Mouse (Mus musculus) brown adipose tissue, adult 24 weeks (tissue): ENCODE measurements around the gene Dnase1l2. TPM values are rescaled to one million over a fixed set of nuclear protein-coding genes. Genes with fewer than 3 reads are reported as not detected.

Source experiments
- polyA plus RNA-seq: library from polyadenylated mRNA; stranded (reverse); fragments of >200 nt; gene quantifications from 2 replicates; pipeline ENCODE4 v1.2.4, GENCODE M21; 2012; ENCODE audit not compliant: missing spikeins, insufficient read depth, insufficient read length

The Dnase1l2 gene
- polyA plus RNA-seq, 1 experiment = not detected

Other genes starting within 250 kb of the Dnase1l2 start
- 2.7 and 7.0 TPM in 2 replicates for gene Tbc1d24, start 237.5 kb downstream of the Dnase1l2 start, polyA plus RNA-seq
- 0.52 and 1.6 TPM in 2 replicates for gene Ntn3, start 233.6 kb downstream of the Dnase1l2 start, polyA plus RNA-seq
- 2.2 and 4.2 TPM in 2 replicates for gene Tedc2, start 222.3 kb downstream of the Dnase1l2 start, polyA plus RNA-seq
- gene Ccnf, start 191.6 kb downstream of the Dnase1l2 start, polyA plus RNA-seq = 0.79 TPM in 1 of 2 replicates, not detected in the other
- gene Abca17, start 92.0 kb downstream of the Dnase1l2 start, polyA plus RNA-seq = not detected in 2 replicates
- gene Abca3, start 91.2 kb downstream of the Dnase1l2 start, polyA plus RNA-seq = 6.7 and 8.3 TPM in 2 replicates
- 44.3 and 47.2 TPM in 2 replicates for gene Rnps1, start 28.5 kb downstream of the Dnase1l2 start, polyA plus RNA-seq
- 1,121 and 1,239 TPM in 2 replicates for gene Eci1, start 16.5 kb downstream of the Dnase1l2 start, polyA plus RNA-seq
- 6.9 and 7.0 TPM in 2 replicates for gene E4f1, start 27.2 kb upstream of the Dnase1l2 start, polyA plus RNA-seq
- gene Pgp, start 27.3 kb upstream of the Dnase1l2 start, polyA plus RNA-seq = 40.0 and 47.3 TPM in 2 replicates
- gene Bricd5, start 30.8 kb upstream of the Dnase1l2 start, polyA plus RNA-seq = not detected in 2 replicates
- 6.6 and 9.8 TPM in 2 replicates for gene Mlst8, start 36.0 kb upstream of the Dnase1l2 start, polyA plus RNA-seq
- gene Caskin1, start 45.5 kb upstream of the Dnase1l2 start, polyA plus RNA-seq = not detected in 2 replicates
- 32.1 and 42.0 TPM in 2 replicates for gene Traf7, start 84.8 kb upstream of the Dnase1l2 start, polyA plus RNA-seq
- not detected in 2 replicates for gene Rab26, start 91.1 kb upstream of the Dnase1l2 start, polyA plus RNA-seq
- 8.2 and 10.1 TPM in 2 replicates for gene Pkd1, start 106.7 kb upstream of the Dnase1l2 start, polyA plus RNA-seq
- gene Tsc2, start 189.5 kb upstream of the Dnase1l2 start, polyA plus RNA-seq = 67.6 and 69.2 TPM in 2 replicates
- gene Nthl1, start 189.6 kb upstream of the Dnase1l2 start, polyA plus RNA-seq = 3.4 and 7.7 TPM in 2 replicates
- 20.1 and 32.2 TPM in 2 replicates for gene Slc9a3r2, start 207.2 kb upstream of the Dnase1l2 start, polyA plus RNA-seq
- not detected in 2 replicates for gene Npw, start 215.4 kb upstream of the Dnase1l2 start, polyA plus RNA-seq
- 9.2 and 10.0 TPM in 2 replicates for gene Zfp598, start 226.6 kb upstream of the Dnase1l2 start, polyA plus RNA-seq
- not detected in 2 replicates for gene Syngr3, start 246.8 kb upstream of the Dnase1l2 start, polyA plus RNA-seq